Mouse (Mus musculus): ENCODE measurements around the gene Olfr819.
"Not testable (repeated sequence)": the region's sequence is repeated elsewhere in the genome, so short reads cannot be mapped to it uniquely, and the experiment has no call there.

Olfr819 gene

GRCm38 (mm10) chr10:129967166-129967565 lies at the start of gene Olfr819:
Olfr819 (minus strand) TSS chr10:129967266.
- DNase-seq (ENCODE audit: low spot score in 2 of 2), result not testable (repeated sequence)

GRCm38 (mm10) chr10:130012321-130012720 lies 45.3 kb upstream of the Olfr819 start, which contains the start of gene Olfr820:
Olfr820 (plus strand) TSS chr10:130012621.
- no peak for DNase-seq (ENCODE audit: low spot score in 2 of 2)

GRCm38 (mm10) chr10:130005366-130005765 lies 38.3 kb upstream of the Olfr819 start:
- DNase-seq (ENCODE audit: low spot score in 2 of 2), result not testable (repeated sequence)

- not testable (repeated sequence) for DNase-seq (ENCODE audit: low spot score in 2 of 2)
These were observed 37.0 kb upstream of the Olfr819 start for GRCm38 (mm10) chr10:130004104-130004503.

GRCm38 (mm10) chr10:129984962-129985361 lies 17.9 kb upstream of the Olfr819 start, which contains the start of gene Gm10310:
Gm10310 (minus strand) TSS chr10:129985062.
- not testable (repeated sequence) for DNase-seq (ENCODE audit: low spot score in 2 of 2)

- not testable (repeated sequence) for DNase-seq (ENCODE audit: low spot score in 2 of 2)
These were observed 14.8 kb upstream of the Olfr819 start for GRCm38 (mm10) chr10:129981867-129982266.

GRCm38 (mm10) chr10:129976040-129976439 lies 9.0 kb upstream of the Olfr819 start, which contains the start of gene Olfr247:
Olfr247 (minus strand) TSS chr10:129976140.
- not testable (repeated sequence) for DNase-seq (ENCODE audit: low spot score in 2 of 2)

GRCm38 (mm10) chr10:129972994-129973393 lies 5.9 kb upstream of the Olfr819 start:
- DNase-seq (ENCODE audit: low spot score in 2 of 2), result not testable (repeated sequence)

GRCm38 (mm10) chr10:129966232-129966631 lies 834 bp downstream of the Olfr819 start:
- DNase-seq (ENCODE audit: low spot score in 2 of 2), result not testable (repeated sequence)

GRCm38 (mm10) chr10:129949000-129949399 lies 18.1 kb downstream of the Olfr819 start, which contains the start of gene Olfr818:
Olfr818 (minus strand) TSS chr10:129949100.
- DNase-seq (ENCODE audit: low spot score in 2 of 2), result no peak

GRCm38 (mm10) chr10:129915497-129915896 lies 51.6 kb downstream of the Olfr819 start, which contains the start of gene Olfr816:
Olfr816 (minus strand) TSS chr10:129915597.
- DNase-seq (ENCODE audit: low spot score in 2 of 2), result no peak

Data from urinary bladder, postnatal 36 days (tissue).